Mouse (Mus musculus) liver, postnatal 0 days (tissue): ENCODE measurements around the gene Atl3.

ENCODE experiments used
- CTCF ChIP-seq: sonication (generic); IDR thresholded peaks from 2 replicates; pipeline ENCODE4 v1.5.1; 2016; ENCODE audit warnings: antibody characterized with exemption, low read depth
- EP300 ChIP-seq: IDR thresholded peaks from 2 replicates; pipeline ENCODE4 v1.6.1; 2016; ENCODE audit warnings: antibody characterized with exemption, low read depth, mild to moderate bottlenecking

DNA sequence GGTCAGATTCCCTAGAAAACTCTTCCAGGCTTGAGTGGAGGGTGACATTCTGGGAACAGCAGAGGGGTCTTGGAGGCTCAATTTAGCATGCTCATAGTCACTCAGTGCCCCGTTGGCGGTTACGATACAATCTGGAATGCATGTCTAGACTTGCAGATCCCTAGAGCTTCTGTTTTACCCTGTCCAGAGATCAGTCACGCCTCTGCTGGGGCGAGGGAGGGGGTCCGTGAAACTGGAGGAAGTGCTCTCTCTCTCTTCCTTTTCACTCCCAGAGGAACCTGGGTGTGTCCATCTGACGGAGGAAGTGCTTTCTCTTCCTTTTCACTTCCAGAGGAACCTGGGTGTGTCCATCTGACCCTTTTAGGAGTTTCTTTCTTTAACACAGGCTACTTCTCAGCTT is 89.3 kb downstream of the Atl3 start:
- TF ChIP-seq CTCF (no peak), EP300 (no peak)
